Mouse (Mus musculus) limb, embryonic 11.5 days (tissue): Measurements from ENCODE around the gene Wdfy1. TPM values are rescaled to one million over a fixed set of nuclear protein-coding genes. Genes with fewer than 3 reads are reported as not detected.

Experiments
- ATAC-seq: fragments of 200-750 bp; cut with Nextera tagmentation; 2 replicates; pipeline ENCODE4 v1.8.0; 2017; ENCODE audit warnings: low read depth; ENCODE audit not compliant: insufficient number of reproducible peaks, low FRiP score, low TSS enrichment
- DNase-seq: peaks from one replicate; pipeline ENCODE4 v3.0.0-alpha.2; 2015; ENCODE audit warnings: low spot score
- H3K27ac ChIP-seq: fragments of 300-500 bp; sonication (generic); replicated peaks from 2 replicates; pipeline ENCODE4 v1.5.1; 2014; ENCODE audit warnings: low read depth, mild to moderate bottlenecking, low read length
- H3K27me3 ChIP-seq: fragments of 300-500 bp; sonication (generic); 2 replicates; pipeline ENCODE4 v1.6.1; 2014; ENCODE audit warnings: mild to moderate bottlenecking, low read length, mixed read lengths; ENCODE audit not compliant: control insufficient read depth, insufficient read depth
- H3K36me3 ChIP-seq: fragments of 300-500 bp; sonication (generic); 2 replicates; pipeline ENCODE4 v1.6.1; 2014; ENCODE audit warnings: mild to moderate bottlenecking, low read length, moderate library complexity, mixed read lengths; ENCODE audit not compliant: control insufficient read depth, insufficient read depth
- H3K4me1 ChIP-seq: fragments of 300-500 bp; sonication (generic); 2 replicates; pipeline ENCODE4 v1.6.1; 2014; ENCODE audit warnings: low read length, mixed read lengths; ENCODE audit not compliant: control insufficient read depth, insufficient read depth
- H3K4me2 ChIP-seq: fragments of 300-500 bp; sonication (generic); 2 replicates; pipeline ENCODE4 v1.6.1; 2014; ENCODE audit warnings: low read depth, mild to moderate bottlenecking, moderate library complexity; ENCODE audit not compliant: severe bottlenecking
- H3K4me3 ChIP-seq: fragments of 300-500 bp; sonication (generic); 2 replicates; pipeline ENCODE4 v1.5.1; 2014; ENCODE audit warnings: low read depth, low read length
- H3K9ac ChIP-seq: fragments of 300-500 bp; sonication (generic); 2 replicates; pipeline ENCODE4 v1.6.1; 2014; ENCODE audit warnings: mild to moderate bottlenecking, low read length
- H3K9me3 ChIP-seq: fragments of 300-500 bp; sonication (generic); 2 replicates; pipeline ENCODE4 v1.6.1; 2016; ENCODE audit warnings: low read length; ENCODE audit not compliant: control insufficient read depth
- WGBS: fragments of 180-500 bp; shearing (Covaris S2); extraction: QIAGEN DNeasy Blood & Tissue Kit; methylation state at CpG from one replicate; pipeline ENCODE4 v1.1.7; 2014; 5-methylcytosine and 5-hydroxymethylcytosine counted together
- polyA plus RNA-seq: library from polyadenylated mRNA; unstranded; fragments of >200 nt; fragmentation: Nextera tagmentation; extraction: Ambion mirVana; gene quantifications from 2 replicates; pipeline ENCODE4 v1.2.1, GENCODE M21; 2014

The Wdfy1 gene
- polyA plus RNA-seq, 1 experiment from 2014 or later: 29.8 TPM

DNA sequence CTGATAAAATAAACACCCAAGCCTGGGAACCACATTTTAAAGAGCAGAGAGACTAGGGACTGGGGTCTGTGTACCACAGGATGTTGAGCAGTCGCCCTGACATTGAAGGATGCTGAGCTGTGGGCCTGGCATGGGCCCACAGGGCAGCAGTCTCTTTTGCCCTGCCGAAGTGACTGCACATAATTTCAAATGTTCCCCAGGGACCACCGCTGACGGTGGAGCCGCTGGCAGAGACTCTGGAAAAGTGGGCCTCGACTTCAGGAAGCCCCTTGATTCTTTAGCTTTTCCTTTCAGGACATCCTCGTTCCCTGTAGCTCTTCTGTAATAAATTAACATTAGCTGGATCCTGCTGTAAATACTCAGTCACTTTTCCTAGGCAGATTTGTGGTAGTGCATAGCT, 18.8 kb downstream of the Wdfy1 start:
- 65% methylated on average over 7 of the region's 7 CpGs for WGBS
- DNase-seq: no peak
- no peaks in the 10 kb centered on the region for H3K27me3 ChIP-seq
- no peaks in the 10 kb centered on the region for H3K36me3 ChIP-seq
- no peak overlapping the region for H3K4me2 ChIP-seq
- H3K27ac ChIP-seq: no peak overlapping the region
- ATAC-seq: no peak
- H3K4me3 ChIP-seq: no peak overlapping the region
- H3K4me1 ChIP-seq: peaks cover 3% of the 10 kb centered on the region; the same call in 1 of the 2 replicates
- no peak overlapping the region for H3K9ac ChIP-seq
- no peaks in the 10 kb centered on the region for H3K9me3 ChIP-seq

DNA sequence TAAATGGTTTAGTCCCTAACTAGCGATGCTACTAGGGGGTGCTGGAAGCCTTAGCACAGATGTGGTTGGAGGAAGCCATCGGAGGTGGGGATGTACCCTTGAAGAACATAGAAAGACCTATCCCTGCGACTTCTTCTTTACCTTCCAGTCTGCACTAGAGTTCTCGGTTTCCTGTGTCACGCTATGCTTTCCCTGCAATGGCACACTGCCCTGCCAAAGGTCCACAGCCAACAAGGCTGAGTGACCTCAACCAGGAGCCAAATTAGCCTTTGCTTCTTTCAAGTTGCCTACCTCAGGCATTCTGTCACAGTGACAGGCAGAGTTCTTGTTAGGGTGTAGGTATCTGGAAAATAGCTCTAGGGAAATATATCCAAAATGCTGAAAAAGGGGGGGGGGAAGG, 19.5 kb downstream of the Wdfy1 start:
- Histone ChIP-seq H3K9ac (no peak overlapping the region), H3K27me3 (no peaks in the 10 kb centered on the region), H3K27ac (no peak overlapping the region), H3K36me3 (no peaks in the 10 kb centered on the region), H3K4me3 (no peak overlapping the region), H3K4me2 (no peak overlapping the region), H3K4me1 (peaks cover 3% of the 10 kb centered on the region; the same call in 1 of the 2 replicates), H3K9me3 (no peaks in the 10 kb centered on the region)
- DNase-seq (no peak), ATAC-seq (no peak)
- WGBS: 87% methylated on average over 5 of the region's 5 CpGs

DNA sequence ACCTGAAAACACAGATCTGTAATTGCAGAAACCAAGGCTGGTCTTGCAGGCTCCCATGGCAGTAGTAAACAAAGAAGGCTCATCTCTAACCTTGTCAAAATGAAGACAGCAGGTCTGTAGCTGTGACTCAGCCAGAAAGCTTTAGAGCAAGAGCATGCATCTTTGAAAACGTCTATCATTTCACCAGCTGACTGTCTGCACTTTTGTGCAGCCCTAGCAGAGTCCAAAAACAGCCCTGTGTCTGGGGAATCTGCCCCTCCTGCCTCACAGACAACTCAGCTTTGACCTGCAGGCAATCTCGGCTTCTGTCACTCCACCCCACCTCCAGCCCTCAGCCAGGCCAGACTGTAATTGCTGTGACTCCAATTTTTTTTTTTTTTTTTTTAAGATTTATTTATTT, 20.6 kb downstream of the Wdfy1 start:
- DNase-seq (no peak), ATAC-seq (no peak)
- no peaks in the 10 kb centered on the region for H3K4me1 ChIP-seq
- H3K9me3 ChIP-seq: no peaks in the 10 kb centered on the region
- H3K9ac ChIP-seq: no peak overlapping the region
- H3K27me3 ChIP-seq: no peaks in the 10 kb centered on the region
- H3K27ac ChIP-seq: no peak overlapping the region
- no peak overlapping the region for H3K4me3 ChIP-seq
- no peaks in the 10 kb centered on the region for H3K36me3 ChIP-seq
- WGBS: 66% methylated on average over 2 of the region's 2 CpGs
- H3K4me2 ChIP-seq: no peak overlapping the region

DNA sequence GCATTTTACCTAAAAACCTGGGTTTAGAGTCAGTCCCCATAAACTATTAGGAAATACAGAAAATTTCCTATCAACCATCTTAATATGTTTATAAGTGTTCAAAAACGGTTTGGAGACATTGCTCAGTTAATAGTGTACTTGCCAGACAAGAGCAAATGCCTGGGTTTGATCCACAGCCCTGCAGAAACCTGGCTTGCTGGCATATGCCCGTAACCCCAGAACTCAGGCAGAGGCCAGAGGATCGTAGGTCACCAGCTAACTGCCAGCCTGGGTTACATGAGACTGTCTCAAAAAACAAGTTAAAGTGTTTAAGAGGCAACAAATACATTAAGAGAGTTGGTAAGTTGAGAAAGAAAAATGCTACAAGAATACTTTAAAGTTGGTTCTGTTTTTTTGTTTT, 21.0 kb downstream of the Wdfy1 start:
- no peak for DNase-seq
- H3K9me3 ChIP-seq: no peaks in the 10 kb centered on the region
- no peak overlapping the region for H3K27ac ChIP-seq
- no peaks in the 10 kb centered on the region for H3K27me3 ChIP-seq
- H3K36me3 ChIP-seq: no peaks in the 10 kb centered on the region
- H3K4me1 ChIP-seq: no peaks in the 10 kb centered on the region
- WGBS: 86% methylated on average over 3 of the region's 3 CpGs
- H3K9ac ChIP-seq: no peak overlapping the region
- ATAC-seq: no peak
- no peak overlapping the region for H3K4me3 ChIP-seq
- H3K4me2 ChIP-seq: no peak overlapping the region

DNA sequence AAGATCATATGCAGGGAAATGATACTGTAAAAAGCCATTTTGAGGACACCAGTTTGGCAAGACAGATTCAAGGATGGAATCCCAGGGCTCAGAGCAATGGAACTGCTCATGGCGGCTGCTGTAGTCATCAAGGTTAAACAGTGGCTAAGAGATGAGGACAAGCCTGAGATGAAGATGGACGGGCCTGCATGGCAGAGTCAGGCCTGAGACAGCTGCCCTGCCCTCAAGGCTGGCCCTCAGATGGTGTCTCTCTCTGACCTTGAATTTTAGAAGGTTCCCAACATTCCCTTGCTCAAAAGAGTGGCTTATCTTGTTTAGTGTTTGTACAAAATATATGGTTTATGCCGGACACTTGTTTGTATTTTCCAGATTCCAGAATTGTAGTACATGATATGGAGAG, 22.5 kb downstream of the Wdfy1 start:
- H3K9me3 ChIP-seq: no peaks in the 10 kb centered on the region
- H3K4me3 ChIP-seq: no peak overlapping the region
- DNase-seq: no peak
- H3K4me1 ChIP-seq: no peaks in the 10 kb centered on the region
- no peaks in the 10 kb centered on the region for H3K27me3 ChIP-seq
- no peak overlapping the region for H3K9ac ChIP-seq
- H3K36me3 ChIP-seq: no peaks in the 10 kb centered on the region
- no peak for ATAC-seq
- no peak overlapping the region for H3K4me2 ChIP-seq
- H3K27ac ChIP-seq: no peak overlapping the region
- WGBS: 90% methylated on average over 3 of the region's 3 CpGs

DNA sequence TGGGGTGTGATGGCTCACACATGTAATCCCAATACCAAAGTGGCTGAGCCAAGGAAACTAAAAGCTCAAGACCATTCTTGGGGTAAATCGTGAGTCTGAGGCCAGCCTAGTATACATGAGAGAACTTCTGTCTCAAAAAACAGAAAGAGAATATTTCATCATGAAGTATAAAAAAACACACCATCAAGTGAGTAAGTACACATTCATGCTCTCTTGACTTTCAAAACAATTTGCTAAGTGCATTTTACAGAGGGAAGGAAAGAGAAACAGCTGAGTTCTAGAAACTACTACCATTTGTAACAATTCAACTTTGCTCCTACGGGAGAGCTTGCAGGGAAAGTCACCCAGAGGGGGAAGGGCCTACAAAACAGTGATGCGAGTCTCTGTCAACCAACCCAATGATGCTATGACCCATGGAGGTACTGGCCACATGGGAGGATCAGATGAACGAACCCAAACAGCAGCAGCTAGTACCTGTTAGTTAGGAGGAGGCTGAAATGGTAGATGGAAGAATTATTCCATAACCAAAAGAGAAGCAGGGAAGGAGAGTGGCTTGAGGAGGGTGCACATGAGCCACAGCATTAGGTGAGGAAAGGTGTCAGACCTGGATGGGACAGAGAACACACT, 23.1 kb downstream of the Wdfy1 start:
- H3K9ac ChIP-seq: no peak overlapping the region
- ATAC-seq (no peak), DNase-seq (no peak)
- no peaks in the 10 kb centered on the region for H3K4me1 ChIP-seq
- H3K9me3 ChIP-seq: no peaks in the 10 kb centered on the region
- H3K4me2 ChIP-seq: no peak overlapping the region
- WGBS: 89% methylated on average over 4 of the region's 4 CpGs
- H3K36me3 ChIP-seq: no peaks in the 10 kb centered on the region
- H3K27me3 ChIP-seq: no peaks in the 10 kb centered on the region
- no peak overlapping the region for H3K27ac ChIP-seq
- H3K4me3 ChIP-seq: no peak overlapping the region

DNA sequence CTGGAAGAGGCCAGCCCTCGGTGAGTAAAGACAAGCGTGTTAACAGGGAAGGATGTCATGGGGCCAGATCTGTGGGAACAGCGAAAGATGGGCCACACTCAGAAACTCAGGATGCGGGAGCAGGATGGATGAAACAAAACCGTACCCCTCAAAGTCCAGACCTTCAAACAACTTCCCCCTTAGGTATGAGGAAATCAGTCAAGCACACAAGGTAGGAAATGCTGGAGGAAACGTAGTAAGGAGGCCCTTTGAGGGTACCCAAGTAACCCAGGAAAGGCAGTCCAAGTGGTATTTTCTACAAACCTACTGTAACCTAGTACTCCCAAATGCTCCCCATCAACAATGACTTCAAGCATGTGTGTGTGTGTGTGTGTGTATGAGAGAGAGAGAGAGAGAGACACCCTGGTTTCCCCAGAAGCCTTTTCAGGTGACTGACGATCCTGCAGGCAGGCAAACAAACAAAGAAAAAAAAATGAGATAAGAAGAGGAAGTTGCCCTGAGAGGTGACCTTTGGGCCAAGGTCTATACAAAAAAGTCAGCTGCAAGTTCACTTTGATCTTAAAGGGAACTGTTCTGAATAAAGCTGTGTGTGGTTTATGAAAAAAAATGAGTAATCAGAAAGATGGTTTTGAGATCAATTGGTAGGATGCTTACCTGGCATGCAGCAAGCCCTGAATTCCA, 23.8 kb downstream of the Wdfy1 start:
- Histone ChIP-seq H3K27ac (no peak overlapping the region), H3K4me3 (no peak overlapping the region), H3K9me3 (no peaks in the 10 kb centered on the region), H3K4me2 (no peak overlapping the region), H3K9ac (no peak overlapping the region), H3K36me3 (no peaks in the 10 kb centered on the region), H3K27me3 (no peaks in the 10 kb centered on the region), H3K4me1 (no peaks in the 10 kb centered on the region)
- ATAC-seq (no peak), DNase-seq (no peak)
- WGBS: 86% methylated on average over 7 of the region's 7 CpGs

DNA sequence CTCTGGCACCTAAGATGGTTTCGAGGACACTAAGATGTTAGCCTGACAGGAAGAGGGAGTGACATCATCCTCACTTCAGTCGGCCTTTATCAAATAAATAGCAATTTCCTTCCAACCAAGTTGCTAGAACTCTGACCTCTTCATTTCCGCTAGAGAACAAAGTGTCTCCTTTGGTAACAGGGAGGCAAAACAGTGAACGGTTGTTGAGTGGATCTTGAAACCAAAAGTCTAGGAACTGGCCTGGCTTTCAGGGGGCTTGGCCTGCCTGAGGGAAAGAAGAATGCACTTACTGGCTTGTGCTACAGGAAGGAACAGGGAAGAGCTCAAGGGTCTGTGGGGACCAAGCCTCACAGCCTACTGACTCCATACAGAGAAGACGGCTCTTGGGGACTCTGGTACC, 24.8 kb downstream of the Wdfy1 start:
- H3K4me1 ChIP-seq: no peaks in the 10 kb centered on the region

DNA sequence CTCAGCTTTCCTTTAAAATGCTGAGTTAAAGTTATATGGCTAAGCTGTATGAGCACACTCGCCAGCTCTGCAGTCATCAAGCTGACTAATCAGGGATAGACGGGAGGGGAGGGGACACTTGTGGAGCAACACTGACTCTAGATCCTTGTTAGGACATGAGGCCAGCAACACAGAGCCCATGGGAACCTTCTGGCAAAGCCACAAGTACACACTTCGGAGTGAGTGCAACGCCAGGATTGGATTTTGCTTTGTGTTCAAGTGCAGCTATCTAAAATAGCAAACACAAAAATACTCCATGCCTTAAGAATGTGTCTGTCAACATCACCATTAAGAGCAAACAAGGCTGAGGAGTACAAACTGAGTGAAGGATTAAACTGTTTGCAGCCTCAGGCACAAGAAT, 29.9 kb downstream of the Wdfy1 start:
- 88% methylated on average over 4 of the region's 4 CpGs for WGBS
- Histone ChIP-seq H3K4me3 (no peak overlapping the region), H3K4me2 (no peak overlapping the region), H3K9ac (no peak overlapping the region), H3K27ac (no peak overlapping the region), H3K27me3 (no peaks in the 10 kb centered on the region), H3K9me3 (no peaks in the 10 kb centered on the region), H3K36me3 (no peaks in the 10 kb centered on the region), H3K4me1 (no peaks in the 10 kb centered on the region)
- ATAC-seq: no peak
- no peak for DNase-seq

More for the DNA sequence above, 24.8 kb downstream of the Wdfy1 start:
- 85% methylated on average over 5 of the region's 5 CpGs for WGBS
- Histone ChIP-seq H3K36me3 (no peaks in the 10 kb centered on the region), H3K9ac (no peak overlapping the region), H3K27me3 (no peaks in the 10 kb centered on the region), H3K27ac (no peak overlapping the region), H3K4me3 (no peak overlapping the region), H3K4me2 (no peak overlapping the region), H3K9me3 (no peaks in the 10 kb centered on the region)
- ATAC-seq (no peak), DNase-seq (no peak)
